Mouse (Mus musculus) cerebellum, postnatal 25 days (tissue): ENCODE results near the gene Kcnh1.

Experiments used
- DNase-seq, 2 experiments: peaks; one replicate each; pipeline ENCODE4 v3.0.0; 2021; ENCODE audit warnings: mixed read lengths in 2 of 2

Kcnh1 gene

DNA sequence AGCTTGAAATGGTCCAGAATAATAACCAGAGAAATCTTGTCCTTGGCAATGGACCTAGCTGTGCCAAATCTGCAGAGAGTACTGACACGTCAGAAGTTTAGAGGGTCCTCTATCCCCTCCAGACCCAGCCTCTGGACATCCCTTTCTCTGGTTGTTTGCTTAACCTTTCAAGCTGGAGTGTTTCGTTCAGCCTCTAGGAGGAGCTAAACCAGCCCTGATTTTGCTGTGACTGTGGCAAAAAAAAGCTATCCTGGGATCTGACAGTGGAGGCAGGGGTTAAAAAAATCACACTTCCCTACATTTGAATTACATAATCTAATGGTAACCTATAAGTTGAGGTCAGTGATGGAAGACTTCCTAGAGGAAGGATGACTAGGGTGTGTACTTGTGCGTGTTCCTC lies 133.6 kb downstream of the Kcnh1 start:
- DNase-seq = no peak

DNA sequence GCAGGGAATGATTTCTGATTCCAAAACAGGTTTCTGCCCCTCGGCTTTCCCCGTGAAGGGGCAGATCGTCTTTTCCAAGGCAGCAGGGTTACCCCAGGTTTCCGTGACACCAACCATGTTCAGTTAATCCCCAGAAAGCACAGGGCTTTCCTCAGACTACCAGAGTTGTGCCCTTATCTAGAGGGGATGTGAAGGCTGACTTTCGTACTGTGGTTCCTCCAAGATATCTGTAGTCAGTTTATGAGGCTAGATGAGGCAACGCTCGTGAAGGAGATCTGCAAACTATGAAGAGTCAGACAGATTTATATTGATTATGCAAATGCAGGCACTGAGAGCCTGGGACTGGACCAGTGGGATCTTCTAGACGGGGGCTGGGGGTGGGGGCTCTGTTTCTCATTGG lies 136.5 kb downstream of the Kcnh1 start:
- no peak for DNase-seq

DNA sequence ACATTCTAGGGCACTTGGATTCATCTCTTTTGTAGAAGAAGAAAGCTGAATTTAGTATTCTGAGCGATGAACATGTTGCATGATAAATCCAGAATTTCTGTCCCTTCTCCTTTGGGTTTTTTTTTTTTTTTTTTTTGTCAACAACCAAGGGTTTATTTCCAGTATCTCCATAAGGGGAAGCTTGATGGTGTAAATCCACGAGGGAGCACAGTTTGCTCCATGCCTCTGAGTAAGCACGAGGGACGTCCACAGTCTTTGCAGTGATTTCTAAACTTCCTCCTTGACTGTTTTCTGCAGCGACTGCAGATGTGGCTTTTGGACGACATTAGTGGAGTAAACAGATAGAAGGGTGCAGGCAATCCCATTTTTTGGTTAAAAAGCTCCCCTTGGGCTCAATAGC lies 140.6 kb downstream of the Kcnh1 start:
- no peak for DNase-seq

DNA sequence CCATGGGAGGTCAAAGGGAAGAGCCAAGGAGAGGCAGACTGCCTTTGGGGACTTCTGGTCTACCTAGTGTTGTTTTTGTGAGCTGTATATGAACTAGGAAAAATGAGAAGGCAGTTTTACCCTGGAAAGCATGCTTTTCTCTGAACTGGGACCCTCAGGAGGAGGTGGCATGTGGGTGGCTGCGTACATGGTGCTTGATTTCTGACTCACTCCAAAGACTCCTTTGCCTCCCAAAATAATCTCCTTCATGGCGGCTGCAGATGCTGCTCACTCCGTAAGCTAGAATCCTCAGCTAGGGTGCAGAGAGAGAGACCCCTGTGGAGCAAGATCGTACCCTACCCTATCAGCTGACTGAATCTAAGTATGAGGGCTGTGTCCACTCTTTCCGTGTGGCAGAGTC lies 145.5 kb downstream of the Kcnh1 start:
- no peak for DNase-seq

DNA sequence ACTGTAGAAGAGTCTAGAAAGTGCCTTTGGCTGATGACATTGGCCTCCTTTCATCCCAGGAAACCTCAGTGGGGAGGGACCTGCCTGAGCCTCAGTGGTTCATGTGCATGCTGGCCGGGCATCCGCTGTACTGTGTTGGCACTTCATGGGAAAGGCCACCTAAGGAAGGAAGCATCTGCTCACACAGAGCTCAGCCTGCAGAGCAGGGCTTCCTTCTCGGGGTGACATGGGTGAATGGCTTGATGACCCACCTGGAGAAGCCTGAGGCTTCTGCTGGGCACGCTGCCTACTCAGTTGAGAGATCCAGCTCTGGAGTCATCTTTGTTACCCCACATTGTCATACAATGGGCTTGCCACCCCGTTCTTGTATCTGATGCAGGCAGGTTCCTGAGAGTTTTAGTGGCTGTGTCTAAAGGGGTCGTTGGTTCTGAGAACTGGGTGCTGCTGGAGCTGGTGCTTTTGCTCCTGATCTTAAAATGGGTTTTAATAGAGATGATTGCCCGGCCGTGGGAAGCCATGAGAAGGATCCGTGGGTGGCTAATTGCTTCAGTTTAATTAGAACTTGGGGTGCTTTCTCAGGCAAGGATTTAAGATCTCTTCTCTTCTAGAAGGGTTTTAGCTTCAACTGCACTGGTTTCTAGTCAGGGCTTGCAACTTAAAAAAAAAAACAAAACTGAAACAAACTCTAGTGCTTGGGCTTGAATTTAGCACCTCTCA lies 148.9 kb downstream of the Kcnh1 start:
- DNase-seq = peak; percentile 64 to 70

DNA sequence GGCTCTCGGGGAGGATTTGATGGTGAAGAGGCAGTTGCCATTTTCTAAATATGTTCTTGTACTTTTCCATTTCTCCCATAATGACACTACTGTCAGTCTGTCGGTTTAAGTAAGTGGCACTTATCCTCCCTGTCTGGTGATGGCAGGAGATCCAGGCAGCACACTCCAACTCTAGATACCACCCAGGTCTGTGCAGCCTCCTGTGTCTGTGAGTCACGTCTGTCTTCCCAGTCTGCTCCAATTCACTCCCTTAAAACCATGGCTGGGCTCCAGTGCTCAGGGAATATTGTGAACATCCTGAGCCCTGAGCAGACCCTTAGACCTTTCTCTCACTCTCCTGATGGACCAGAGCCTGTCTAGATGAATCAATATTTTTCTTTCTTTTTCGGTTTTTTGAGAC lies 151.2 kb downstream of the Kcnh1 start:
- peak in 1 of 2 experiments; percentile 51 for DNase-seq

DNA sequence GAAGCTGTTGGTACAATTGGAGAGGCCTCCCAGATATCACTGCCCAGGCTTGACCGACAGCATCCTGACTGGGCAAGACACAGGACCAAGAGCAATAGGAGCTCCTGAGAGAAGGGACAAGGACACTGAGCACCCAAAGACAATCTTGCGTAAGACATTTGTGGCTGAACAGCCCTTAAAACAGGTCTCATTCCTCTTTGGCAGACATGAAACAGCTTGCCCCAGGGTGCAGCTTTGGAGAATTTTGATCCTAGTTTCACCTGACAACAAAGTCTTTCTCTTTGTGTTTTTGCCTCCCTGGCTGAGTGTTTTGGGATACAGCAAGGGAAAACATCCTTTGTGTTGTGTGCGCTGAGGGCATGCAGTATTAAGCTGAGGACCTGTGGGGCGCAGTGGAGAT lies 153.4 kb downstream of the Kcnh1 start:
- DNase-seq = no peak

DNA sequence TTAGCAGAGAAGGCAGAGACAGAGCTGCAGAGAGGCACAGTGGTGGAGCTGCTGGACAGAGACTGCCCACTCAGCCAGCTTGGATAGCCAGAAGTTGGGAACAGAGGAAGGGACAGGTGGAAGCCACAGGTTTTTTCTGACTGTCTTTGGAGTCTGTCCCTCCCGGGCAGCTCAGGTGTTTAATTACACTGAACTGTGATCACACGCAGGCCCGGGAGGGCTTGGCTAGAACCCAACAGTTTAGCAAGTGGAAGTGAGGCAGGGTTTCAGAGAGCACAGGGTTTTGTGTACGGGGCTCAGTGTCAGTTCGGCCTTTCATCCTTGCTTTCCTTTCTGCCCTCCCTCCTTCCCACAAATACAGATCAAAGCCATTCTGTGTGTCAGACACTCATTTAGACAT lies 156.8 kb downstream of the Kcnh1 start:
- DNase-seq = peak in 1 of 2 experiments; percentile 61

DNA sequence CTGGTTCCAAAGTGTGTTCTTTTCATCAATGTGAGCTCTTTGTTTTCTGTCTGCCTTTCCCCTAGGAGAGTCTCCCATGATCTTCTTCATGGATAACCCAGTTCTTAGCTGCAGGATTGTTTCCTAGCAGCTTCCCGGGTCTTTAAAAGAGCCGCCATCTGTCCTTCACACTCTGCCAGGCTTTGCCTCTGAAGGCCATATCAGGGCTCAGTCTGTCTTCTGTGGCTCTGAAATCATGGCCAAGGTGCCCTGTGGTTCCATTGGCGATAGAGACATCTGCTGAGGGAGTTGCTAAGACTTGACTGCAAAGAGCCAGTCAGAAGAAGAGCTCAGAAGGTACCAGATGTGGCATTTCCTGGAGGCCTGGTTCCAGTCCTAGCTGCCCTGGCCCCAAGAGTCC lies 165.7 kb downstream of the Kcnh1 start:
- peak; percentile 65 to 71 for DNase-seq

DNA sequence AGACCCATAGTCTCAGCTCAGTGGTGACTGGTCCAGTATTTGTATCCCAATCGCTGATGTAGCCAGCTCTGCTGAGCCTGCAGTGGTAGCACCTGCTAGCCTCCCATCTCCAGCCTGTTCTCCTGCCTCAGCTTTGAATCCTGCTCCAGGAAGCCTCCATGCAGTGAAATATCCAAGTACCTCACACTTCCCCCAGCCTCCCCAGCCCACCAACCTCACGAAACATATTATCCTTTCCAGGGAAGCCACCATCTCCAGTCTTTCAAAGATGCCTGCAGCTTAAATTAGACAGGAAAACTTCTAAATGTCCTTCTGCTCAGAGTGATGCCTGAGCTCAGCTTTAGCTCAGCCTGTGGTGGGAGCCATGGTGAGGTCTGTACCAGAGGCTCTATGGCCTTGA lies 168.6 kb downstream of the Kcnh1 start:
- DNase-seq = no peak

DNA sequence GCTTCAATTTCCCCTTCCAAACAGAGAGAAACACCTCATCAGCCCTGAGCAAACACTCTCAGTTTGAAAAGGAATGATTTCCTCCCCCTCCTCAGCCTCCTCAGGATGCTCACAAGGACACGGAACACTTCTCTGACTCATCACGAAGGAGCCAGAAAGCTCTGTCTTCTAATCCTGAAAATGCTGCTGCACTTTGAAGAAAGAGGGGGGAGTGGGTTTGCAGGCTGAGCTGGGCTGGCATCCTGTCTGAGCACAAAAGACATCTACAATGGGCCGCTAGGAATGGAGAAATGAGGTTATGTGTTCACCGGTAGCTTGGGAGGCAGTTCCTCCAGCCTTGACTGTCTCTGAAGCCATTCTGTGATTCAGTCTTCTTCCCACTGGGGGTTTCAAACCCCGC lies 177.8 kb downstream of the Kcnh1 start:
- no peak for DNase-seq

DNA sequence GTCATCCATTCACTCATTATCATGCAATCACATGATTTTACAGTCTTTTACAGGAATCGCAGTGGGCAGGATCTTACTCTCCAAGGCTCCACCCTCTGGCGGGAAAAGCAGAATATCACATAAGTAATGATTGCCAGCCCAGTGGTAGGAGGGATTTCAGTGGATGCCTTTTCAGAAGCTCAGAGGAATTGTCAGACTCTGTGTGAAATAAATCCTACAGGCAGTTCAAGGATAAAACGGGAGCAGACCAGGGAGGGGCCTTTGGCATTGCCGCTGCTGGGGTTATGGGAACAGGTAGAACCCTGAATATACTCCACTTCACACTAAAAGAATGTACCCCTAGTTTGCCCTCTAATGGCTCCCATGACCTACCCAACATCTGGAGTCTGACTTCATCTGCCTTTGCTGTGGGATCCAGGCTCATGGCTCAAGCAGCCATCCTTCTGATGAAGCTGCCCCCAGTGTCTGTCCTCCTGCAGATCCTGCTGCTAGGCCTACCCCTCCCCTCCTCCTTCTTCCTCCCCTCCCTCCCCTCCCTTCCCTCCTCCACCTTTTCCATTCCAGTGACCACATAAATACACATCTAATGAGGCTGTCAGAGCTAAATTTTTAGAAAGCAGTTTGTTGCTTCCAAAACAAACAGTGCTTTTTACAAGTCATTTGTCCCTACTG lies 181.5 kb downstream of the Kcnh1 start:
- no peak for DNase-seq

DNA sequence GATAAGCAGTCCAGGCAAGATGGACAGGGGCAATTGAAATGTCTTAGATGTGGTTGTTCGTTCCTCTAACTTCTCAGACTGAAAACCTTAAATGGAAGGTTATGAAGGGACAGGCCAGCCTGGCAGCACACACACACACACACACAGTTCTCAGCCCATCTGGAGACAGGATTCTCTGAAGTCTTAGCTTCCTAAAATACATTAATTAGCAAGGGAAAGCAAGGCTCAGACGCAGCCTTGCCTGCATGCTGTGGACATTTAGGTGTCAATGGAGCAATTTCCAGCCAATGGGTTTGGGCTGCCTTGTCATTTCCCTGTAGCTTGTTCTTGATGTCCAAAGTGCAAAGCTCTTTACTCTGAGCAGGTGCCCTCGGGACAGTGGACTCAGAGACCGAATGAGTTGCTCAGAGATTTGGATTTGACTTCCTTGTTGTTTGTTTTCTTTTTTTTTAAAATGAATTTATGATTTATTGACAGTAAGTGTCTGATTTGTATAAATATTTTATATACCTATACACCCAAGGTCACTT lies 188.0 kb downstream of the Kcnh1 start:
- no peak for DNase-seq

DNA sequence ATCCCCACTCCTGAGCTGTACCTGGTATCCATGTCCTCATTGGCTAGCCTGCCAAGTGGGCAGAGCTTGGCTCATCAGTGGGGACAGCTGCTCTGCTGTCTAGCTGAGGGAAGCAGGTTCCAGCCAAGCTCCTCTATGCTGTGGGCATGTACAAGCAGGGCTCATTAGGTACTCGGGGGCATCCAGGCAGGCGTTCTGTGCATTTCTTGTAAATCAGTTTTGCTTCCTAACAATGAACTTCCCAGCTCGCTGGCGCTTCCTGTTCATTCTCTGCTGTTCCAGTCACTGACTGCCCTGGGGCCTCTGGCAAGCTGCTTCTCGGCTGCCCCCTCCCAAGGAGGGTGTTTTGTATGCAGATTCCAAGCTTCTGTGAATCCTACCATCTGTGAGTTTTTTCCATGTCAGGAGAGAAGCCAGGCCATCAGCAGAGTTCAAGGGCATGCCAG lies 190.0 kb downstream of the Kcnh1 start:
- DNase-seq = peak; percentile 85

DNA sequence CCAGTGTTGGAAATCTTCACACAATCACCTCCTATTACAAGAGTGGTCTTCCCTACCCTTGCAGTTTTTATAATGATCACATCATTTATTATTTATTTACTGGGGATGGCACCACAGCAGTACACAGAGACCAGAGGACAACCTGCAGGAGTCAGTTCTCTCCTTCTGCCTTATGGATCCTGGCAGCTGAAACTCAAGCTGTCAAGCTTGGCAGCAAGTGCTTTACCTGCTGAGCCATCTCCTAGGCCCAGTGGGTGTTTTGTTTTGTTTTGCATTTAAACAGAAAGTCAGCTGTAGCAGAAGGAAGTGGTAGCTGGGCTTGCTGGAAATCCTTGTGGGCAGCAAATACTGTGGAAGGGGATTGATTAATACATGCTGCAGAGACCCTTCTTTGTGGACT lies 197.1 kb downstream of the Kcnh1 start:
- DNase-seq = peak; percentile 89 to 92

DNA sequence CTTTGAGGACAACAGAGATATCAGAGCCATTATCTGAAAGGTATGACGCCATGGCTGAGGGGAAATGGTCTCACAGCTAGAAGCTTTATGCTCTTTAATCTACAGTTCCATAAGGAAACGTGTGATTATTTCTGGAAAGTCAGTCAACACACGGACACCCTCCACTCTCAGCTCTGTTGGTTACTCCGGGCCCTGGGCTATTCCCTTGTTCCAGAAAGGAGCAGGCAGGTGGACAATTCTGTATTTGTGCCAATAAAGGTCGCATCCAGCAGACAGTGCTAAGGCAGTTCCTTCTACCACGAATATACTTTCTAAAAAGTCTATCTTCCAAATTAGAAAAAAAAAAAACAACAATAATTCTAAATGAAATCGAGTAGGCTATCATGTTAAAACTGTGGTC lies 200.5 kb downstream of the Kcnh1 start:
- DNase-seq = no peak

DNA sequence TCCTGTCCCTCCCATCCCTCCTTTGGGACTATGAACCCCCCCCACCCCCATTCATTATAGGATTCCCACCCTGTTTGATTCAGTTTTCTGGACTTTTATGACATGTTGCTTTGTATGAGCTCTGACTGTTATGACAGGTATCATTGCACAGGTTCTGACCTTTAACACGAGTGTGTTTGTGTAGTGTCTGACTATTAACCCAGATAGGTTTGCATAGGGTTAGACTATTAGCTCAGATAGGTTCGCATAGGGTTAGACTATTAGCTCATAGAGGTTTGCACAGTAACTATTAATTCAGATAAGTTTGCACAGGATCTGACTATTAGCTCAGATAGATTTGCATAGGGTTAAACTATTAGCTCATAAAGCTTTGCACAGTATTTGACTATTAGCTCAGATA lies 201.7 kb downstream of the Kcnh1 start:
- no peak for DNase-seq

DNA sequence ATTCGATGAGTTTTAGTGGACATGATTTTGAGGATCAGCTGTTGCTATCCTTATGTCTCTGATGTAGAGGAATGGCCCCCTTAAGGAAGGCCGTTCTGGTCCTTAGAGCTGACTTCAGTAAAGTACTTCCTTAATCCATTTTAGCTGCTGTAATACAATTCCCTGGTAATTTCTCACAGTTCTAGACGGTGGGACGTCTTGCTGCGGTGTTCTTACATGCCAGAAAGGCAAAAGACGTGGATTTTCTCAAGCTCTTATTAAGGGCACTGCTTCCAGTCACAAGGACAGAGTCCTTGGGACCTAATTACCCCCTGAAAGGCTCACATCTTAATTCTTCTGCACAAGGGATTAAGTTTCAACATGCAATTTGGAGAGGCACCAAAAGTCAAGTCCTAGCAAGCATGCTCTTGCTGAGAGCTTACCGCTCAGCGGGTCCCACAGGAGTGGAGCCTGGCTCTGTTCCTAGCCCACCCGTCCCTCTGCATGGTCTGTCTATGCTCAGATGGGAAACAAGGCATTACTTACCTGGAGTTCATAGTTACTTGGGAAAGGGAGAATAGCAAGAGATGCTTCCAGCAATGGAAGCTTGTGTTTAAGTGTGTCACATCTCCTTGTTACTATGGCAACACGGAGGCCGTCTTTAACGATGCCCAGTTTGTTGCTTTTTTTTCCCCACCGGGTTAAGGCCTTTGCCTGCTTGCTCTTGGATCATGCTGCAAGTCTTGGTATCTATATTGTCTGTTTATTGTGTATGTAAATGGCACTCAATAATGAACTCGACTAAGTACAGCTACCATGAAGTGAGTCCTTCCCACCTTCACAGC lies 209.3 kb downstream of the Kcnh1 start:
- DNase-seq = peak in 1 of 2 experiments; percentile 30

DNA sequence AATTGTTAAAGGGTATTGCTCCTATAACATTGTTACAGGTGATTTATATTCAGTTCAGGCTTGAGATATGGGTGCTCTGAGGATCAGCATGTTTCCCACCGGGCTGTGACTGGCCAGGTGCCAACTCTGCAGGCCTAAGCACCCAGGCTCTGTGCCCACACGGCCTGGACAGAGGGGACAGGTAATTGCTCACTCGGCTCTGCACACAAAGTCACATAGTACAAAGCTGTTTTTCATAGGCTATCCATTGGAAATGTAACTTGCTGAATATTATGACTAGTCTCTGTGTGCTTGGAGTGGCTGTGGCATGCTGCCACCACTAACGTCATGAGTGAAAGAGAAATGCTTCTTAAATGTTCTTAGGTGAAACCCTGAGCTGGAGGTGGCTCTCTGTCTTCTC lies 210.4 kb downstream of the Kcnh1 start:
- peak; percentile 74 to 83 for DNase-seq

DNA sequence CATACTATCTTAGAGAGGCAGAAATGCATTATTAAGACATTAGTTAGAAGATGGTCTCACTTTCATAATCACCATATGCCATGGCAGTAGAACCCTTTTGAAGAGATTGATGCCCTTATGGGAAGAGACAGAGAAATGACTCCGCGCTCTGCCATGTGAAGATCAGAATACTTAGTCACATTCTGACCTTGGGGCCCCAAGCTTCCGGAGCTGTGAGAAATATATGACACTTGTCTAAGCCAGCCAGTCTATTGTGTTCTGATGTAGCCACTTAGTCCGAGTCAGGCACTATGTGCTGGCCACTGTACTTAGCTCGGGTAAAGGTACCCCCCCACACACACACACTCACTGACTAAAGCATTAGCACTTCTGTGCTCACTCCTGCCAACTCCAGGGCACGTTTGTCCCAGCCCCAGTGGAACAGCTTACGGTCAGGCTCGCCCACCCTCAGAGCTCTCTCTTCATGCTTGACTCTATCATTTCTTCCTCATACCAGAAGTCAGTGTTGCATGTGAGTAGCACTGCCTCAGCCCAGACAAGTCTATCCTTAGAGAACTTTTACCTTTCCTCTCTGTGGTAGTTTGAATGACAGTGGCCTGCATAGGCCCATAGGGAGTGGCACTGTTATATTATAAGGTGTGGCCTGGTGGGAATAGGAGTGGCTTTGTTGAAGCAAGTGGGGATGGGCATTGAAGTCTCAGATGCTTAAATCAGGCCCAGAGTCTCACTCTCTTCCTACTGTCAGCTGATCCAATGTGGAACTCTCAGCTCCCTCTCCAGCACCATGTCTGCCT lies 212.5 kb downstream of the Kcnh1 start:
- DNase-seq = no peak

DNA sequence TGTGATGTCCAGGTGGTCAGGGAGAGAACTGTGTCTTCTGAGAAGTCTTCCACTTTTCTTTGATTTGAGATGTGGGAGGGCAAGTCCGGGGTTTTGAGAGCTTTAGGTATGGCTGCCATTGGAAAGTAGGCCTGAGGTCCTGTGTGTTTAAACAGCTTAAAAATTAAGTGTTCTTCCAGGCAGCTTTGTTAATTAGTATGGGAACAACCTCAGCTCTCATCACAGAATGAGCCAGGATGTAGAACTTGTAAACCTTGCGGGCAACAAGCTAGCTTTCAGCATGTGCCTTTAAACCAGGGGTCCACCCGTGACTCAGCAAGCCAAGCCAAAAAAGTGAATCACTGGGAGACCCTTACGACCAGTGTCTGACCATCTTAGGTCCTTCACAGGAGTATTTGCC lies 214.6 kb downstream of the Kcnh1 start:
- no peak for DNase-seq

DNA sequence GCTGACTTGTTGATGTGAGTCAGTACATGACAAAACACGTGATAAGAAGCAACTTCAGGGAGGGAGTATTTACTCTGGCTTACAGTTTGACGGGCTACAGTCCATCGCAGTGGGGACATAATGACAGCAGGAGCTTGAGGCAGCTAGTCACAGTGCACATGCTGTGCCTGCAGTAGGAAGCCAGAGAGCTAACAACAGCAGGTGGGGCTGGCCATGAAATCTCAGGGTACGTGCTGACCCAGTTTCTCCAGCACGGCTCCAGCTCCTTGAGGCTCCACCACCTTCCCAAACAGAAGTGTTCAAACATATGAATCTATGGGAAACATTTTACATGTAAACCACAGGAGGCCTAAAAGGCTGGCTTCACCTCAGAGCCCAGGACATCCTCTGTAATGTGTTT lies 216.0 kb downstream of the Kcnh1 start:
- peak in 1 of 2 experiments; percentile 45 for DNase-seq

DNA sequence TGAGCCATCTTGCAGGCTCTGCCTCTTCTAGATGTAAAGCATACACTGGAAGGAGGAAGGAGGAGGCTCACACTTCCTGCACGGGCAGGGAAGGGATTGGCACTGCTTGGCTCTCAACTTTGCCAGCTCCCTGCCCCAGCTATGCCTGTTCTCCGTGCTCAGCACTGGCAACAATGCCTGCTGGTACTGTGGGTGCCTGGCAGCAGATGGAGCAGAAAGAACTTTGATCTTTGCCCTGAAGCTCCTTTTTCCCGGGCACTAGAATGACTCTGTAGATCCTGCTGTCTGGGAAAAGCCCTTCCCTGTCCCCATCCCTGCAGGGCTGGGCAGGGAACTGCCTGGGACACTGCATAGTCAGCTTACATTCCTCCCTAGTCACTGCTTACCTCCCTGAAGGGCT lies 225.2 kb downstream of the Kcnh1 start:
- DNase-seq = peak; percentile 72
